Mouse (Mus musculus): ENCODE data around the gene Cpne4. TPM values are rescaled to one million over a fixed set of nuclear protein-coding genes. Genes with fewer than 3 reads are reported as not detected.

Cpne4 gene
- total and polyA plus RNA-seq, 3 experiments = not detected

DNA sequence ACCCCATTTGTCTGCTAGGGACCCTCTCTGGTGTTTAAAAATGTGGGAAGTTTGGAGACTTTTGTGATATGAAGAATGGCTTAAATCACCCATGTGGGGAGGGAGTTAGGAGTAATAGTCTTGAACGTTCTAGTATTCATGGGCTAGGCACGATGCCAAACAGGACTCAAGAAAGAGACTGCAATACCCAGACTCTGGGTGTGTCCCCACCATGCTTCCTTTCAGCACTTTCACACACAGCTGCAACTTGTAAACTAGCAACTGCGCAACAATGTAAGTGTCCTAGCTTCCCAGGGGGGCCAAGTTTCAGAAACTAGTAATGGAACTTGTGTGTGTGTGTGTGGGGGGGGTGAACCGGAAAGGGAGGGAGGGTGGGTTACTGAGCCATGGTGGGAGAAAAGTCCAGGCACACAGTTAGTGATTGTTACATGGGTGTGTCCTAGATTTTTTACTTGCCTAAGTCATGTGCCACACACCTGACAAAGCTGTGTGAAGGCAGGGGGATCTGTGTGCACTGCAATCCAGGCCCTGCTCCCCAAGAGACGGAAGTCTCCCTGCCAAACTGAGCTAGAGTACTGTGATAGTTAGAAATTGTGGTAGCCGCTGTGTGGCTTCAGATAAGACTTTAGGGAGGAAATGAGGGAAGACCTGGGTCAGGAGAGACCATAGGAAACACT is 307.3 kb downstream of the Cpne4 start:
- no peak for ATAC-seq (ENCODE audit: extremely low read depth, insufficient number of reproducible peaks, low FRiP score, poor library complexity, severe bottlenecking)
- TF ChIP-seq GATA2 (IDR thresholded peaks at IDR 0.05; ENCODE audit: borderline replicate concordance, low read depth, low read length) (no peak), POLR2AphosphoS5 (IDR thresholded peaks at IDR 0.05; ENCODE audit: insufficient replicate concordance, low read depth, low read length) (no peak), TAL1 (conservative IDR thresholded peaks at IDR 0.05; ENCODE audit: low read depth, low read length) (no peak), GATA1 (IDR thresholded peaks at IDR 0.05; ENCODE audit: borderline replicate concordance, low read length) (no peak), CTCF (IDR thresholded peaks at IDR 0.05; ENCODE audit: low read depth, low read length) (no peak)
- H3K36me3 ChIP-seq (replicated peaks) = no peaks in the 10 kb centered on the region
- DNase-seq (ENCODE audit: low spot score) = no peak
- peaks cover 15% of the 10 kb centered on the region for H3K9me3 ChIP-seq (replicated peaks)
- H3K27me3 ChIP-seq (ENCODE audit: insufficient read depth, low read length) = no peaks in the 10 kb centered on the region
- no peaks in the 10 kb centered on the region for H3K4me1 ChIP-seq (ENCODE audit: insufficient read depth, low read depth, low read length)
- H3K4me3 ChIP-seq (ENCODE audit: low read depth, low read length) = no peak overlapping the region

DNA sequence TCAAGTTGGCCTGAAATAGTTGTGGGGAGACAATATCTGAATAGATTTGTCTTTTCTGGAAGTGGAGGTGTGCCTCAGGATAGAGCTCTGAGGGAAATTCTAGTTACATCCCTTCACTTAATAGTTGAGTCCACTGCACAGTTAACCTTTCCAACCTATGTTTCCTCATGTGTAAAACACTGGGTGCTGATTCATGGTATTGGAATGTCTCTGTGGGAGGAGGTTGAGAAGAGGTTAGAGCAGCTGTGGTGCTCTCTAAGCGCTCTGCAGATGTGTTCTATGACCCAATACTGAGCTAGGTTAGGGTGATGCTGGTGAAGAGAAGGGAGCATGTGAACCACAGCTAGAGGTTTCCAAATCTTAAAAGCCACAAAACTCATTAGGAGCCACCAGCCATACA is 318.7 kb downstream of the Cpne4 start:
- Histone ChIP-seq H3K4me3 (ENCODE audit: low read depth, low read length) (no peak overlapping the region), H3K27me3 (ENCODE audit: insufficient read depth, low read length) (no peaks in the 10 kb centered on the region), H3K9me3 (replicated peaks) (peaks cover 29% of the 10 kb centered on the region), H3K36me3 (replicated peaks) (no peaks in the 10 kb centered on the region), H3K4me1 (ENCODE audit: insufficient read depth, low read depth, low read length) (no peaks in the 10 kb centered on the region)
- no peak for ATAC-seq (ENCODE audit: extremely low read depth, insufficient number of reproducible peaks, low FRiP score, poor library complexity, severe bottlenecking)
- TF ChIP-seq GATA1 (IDR thresholded peaks at IDR 0.05; ENCODE audit: borderline replicate concordance, low read length) (no peak), CTCF (IDR thresholded peaks at IDR 0.05; ENCODE audit: low read depth, low read length) (no peak), POLR2AphosphoS5 (IDR thresholded peaks at IDR 0.05; ENCODE audit: insufficient replicate concordance, low read depth, low read length) (no peak), TAL1 (conservative IDR thresholded peaks at IDR 0.05; ENCODE audit: low read depth, low read length) (no peak), GATA2 (IDR thresholded peaks at IDR 0.05; ENCODE audit: borderline replicate concordance, low read depth, low read length) (no peak)
- DNase-seq (ENCODE audit: low spot score) = no peak

DNA sequence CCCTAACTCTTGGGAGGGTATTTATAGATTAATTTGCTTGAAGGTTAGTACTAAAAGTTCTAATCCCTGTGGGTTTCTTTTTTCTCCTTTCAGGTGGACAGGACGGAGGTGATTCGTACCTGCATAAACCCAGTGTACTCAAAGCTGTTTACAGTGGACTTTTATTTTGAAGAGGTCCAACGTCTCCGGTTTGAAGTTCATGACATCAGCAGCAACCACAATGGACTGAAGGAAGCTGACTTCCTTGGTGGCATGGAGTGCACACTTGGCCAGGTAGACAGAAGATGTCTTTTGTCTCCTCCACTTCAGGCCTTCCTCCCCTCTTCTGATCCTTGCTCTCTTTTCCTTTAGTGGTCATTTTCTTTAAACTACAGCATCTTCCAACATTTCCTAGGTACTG is 325.5 kb downstream of the Cpne4 start:
- H3K36me3 ChIP-seq (replicated peaks) = no peaks in the 10 kb centered on the region
- no peak overlapping the region for H3K4me3 ChIP-seq (ENCODE audit: low read depth, low read length)
- TF ChIP-seq CTCF (IDR thresholded peaks at IDR 0.05; ENCODE audit: low read depth, low read length) = no peak
- TF ChIP-seq TAL1 (conservative IDR thresholded peaks at IDR 0.05; ENCODE audit: low read depth, low read length) = no peak
- TF ChIP-seq POLR2AphosphoS5 (IDR thresholded peaks at IDR 0.05; ENCODE audit: insufficient replicate concordance, low read depth, low read length) = no peak
- no peak for TF ChIP-seq GATA2 (IDR thresholded peaks at IDR 0.05; ENCODE audit: borderline replicate concordance, low read depth, low read length)
- no peak for TF ChIP-seq GATA1 (IDR thresholded peaks at IDR 0.05; ENCODE audit: borderline replicate concordance, low read length)
- no peak for DNase-seq (ENCODE audit: low spot score)
- no peaks in the 10 kb centered on the region for H3K27me3 ChIP-seq (ENCODE audit: insufficient read depth, low read length)
- peaks cover 21% of the 10 kb centered on the region for H3K9me3 ChIP-seq (replicated peaks)
- no peak for ATAC-seq (ENCODE audit: extremely low read depth, insufficient number of reproducible peaks, low FRiP score, poor library complexity, severe bottlenecking)
- no peaks in the 10 kb centered on the region for H3K4me1 ChIP-seq (ENCODE audit: insufficient read depth, low read depth, low read length)

DNA sequence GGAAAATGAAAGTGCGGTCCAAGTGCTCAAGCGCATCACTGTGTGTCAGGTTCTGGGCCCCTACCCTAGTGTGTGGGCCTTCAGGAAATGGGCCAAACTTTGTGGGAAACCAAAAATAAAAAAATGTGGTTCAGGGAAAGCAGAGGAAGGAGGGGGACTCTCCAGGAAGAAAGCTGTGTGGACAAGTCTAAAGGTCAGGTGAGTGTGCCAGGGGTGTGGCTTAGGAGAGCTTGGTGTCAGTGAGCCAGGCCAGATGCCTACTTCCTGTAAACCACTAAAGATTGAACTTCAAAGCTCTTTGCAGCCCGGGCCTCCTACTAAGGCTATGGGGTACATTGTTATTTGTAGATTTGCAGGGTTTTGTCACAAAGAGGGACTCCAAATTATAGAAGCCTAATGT is 327.1 kb downstream of the Cpne4 start:
- Histone ChIP-seq H3K27me3 (ENCODE audit: insufficient read depth, low read length) (no peaks in the 10 kb centered on the region), H3K9me3 (replicated peaks) (peaks cover 23% of the 10 kb centered on the region), H3K36me3 (replicated peaks) (no peaks in the 10 kb centered on the region), H3K4me1 (ENCODE audit: insufficient read depth, low read depth, low read length) (no peaks in the 10 kb centered on the region), H3K4me3 (ENCODE audit: low read depth, low read length) (no peak overlapping the region)
- ATAC-seq (ENCODE audit: extremely low read depth, insufficient number of reproducible peaks, low FRiP score, poor library complexity, severe bottlenecking) = no peak
- no peak for TF ChIP-seq CTCF (IDR thresholded peaks at IDR 0.05; ENCODE audit: low read depth, low read length)
- TF ChIP-seq GATA2 (IDR thresholded peaks at IDR 0.05; ENCODE audit: borderline replicate concordance, low read depth, low read length) = no peak
- DNase-seq (ENCODE audit: low spot score) = no peak

DNA sequence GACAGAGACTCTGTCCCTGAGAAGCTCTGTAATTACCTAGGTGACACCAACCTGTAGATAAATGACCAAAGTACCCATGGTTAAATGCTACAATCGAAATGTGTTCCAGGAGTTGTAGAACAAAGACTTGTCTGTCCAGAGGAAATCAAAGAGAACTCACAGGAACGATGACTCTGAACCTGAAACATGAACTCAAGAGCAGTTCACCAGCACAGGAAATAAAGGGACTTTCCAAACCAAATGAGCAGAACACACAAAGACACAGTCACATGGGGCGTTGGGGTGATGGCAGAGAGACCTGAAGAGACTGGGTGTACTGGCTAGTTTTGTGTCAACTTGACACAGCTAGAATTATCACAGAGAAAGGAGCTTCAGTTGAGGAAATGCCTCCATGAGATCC is 329.9 kb downstream of the Cpne4 start:
- no peak overlapping the region for H3K4me3 ChIP-seq (ENCODE audit: low read depth, low read length)
- peaks cover 27% of the 10 kb centered on the region for H3K9me3 ChIP-seq (replicated peaks)
- no peak for TF ChIP-seq TAL1 (conservative IDR thresholded peaks at IDR 0.05; ENCODE audit: low read depth, low read length)
- no peak for TF ChIP-seq CTCF (IDR thresholded peaks at IDR 0.05; ENCODE audit: low read depth, low read length)
- no peak for TF ChIP-seq GATA2 (IDR thresholded peaks at IDR 0.05; ENCODE audit: borderline replicate concordance, low read depth, low read length)
- TF ChIP-seq POLR2AphosphoS5 (IDR thresholded peaks at IDR 0.05; ENCODE audit: insufficient replicate concordance, low read depth, low read length) = no peak
- no peak for TF ChIP-seq GATA1 (IDR thresholded peaks at IDR 0.05; ENCODE audit: borderline replicate concordance, low read length)
- DNase-seq (ENCODE audit: low spot score) = no peak
- no peaks in the 10 kb centered on the region for H3K4me1 ChIP-seq (ENCODE audit: insufficient read depth, low read depth, low read length)
- no peaks in the 10 kb centered on the region for H3K36me3 ChIP-seq (replicated peaks)
- H3K27me3 ChIP-seq (ENCODE audit: insufficient read depth, low read length) = no peaks in the 10 kb centered on the region
- no peak for ATAC-seq (ENCODE audit: extremely low read depth, insufficient number of reproducible peaks, low FRiP score, poor library complexity, severe bottlenecking)

DNA sequence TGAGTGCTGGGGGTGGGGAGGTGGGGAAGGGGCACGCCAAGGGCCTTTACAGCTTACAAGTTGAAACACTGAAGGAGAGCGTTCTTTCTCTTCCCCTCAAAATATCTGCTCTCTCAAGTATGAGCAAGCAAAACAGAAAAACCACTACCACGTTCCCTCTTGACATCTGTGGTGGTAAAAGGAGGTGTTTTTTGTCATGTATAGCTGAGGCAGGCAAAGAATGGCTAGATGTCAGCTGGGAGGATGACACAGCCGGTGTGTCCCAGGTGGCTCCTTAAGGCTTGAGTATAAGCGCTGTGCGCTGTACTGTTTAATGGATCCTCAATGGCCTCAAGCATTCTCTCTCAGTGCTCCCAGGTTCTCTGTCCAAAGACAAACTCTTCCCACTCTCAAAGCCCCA is 331.5 kb downstream of the Cpne4 start:
- TF ChIP-seq POLR2AphosphoS5 (IDR thresholded peaks at IDR 0.05; ENCODE audit: insufficient replicate concordance, low read depth, low read length) (no peak), GATA1 (IDR thresholded peaks at IDR 0.05; ENCODE audit: borderline replicate concordance, low read length) (no peak), GATA2 (IDR thresholded peaks at IDR 0.05; ENCODE audit: borderline replicate concordance, low read depth, low read length) (no peak), TAL1 (conservative IDR thresholded peaks at IDR 0.05; ENCODE audit: low read depth, low read length) (no peak), CTCF (IDR thresholded peaks at IDR 0.05; ENCODE audit: low read depth, low read length) (no peak)
- no peak for DNase-seq (ENCODE audit: low spot score)
- H3K36me3 ChIP-seq (replicated peaks) = no peaks in the 10 kb centered on the region
- ATAC-seq (ENCODE audit: extremely low read depth, insufficient number of reproducible peaks, low FRiP score, poor library complexity, severe bottlenecking) = no peak
- H3K4me1 ChIP-seq (ENCODE audit: insufficient read depth, low read depth, low read length) = no peaks in the 10 kb centered on the region
- no peak overlapping the region for H3K4me3 ChIP-seq (ENCODE audit: low read depth, low read length)
- peaks cover 34% of the 10 kb centered on the region for H3K9me3 ChIP-seq (replicated peaks)
- H3K27me3 ChIP-seq (ENCODE audit: insufficient read depth, low read length) = no peaks in the 10 kb centered on the region
